Mouse (Mus musculus): Measurements from ENCODE around the gene Rora. TPM values are rescaled to one million over a fixed set of nuclear protein-coding genes. Genes with fewer than 3 reads are reported as not detected.

The Rora gene
- 4.4 and 6.0 TPM in 2 replicates for polyA plus RNA-seq (2014; fragmentation: Nextera tagmentation; extraction: Ambion mirVana)

DNA sequence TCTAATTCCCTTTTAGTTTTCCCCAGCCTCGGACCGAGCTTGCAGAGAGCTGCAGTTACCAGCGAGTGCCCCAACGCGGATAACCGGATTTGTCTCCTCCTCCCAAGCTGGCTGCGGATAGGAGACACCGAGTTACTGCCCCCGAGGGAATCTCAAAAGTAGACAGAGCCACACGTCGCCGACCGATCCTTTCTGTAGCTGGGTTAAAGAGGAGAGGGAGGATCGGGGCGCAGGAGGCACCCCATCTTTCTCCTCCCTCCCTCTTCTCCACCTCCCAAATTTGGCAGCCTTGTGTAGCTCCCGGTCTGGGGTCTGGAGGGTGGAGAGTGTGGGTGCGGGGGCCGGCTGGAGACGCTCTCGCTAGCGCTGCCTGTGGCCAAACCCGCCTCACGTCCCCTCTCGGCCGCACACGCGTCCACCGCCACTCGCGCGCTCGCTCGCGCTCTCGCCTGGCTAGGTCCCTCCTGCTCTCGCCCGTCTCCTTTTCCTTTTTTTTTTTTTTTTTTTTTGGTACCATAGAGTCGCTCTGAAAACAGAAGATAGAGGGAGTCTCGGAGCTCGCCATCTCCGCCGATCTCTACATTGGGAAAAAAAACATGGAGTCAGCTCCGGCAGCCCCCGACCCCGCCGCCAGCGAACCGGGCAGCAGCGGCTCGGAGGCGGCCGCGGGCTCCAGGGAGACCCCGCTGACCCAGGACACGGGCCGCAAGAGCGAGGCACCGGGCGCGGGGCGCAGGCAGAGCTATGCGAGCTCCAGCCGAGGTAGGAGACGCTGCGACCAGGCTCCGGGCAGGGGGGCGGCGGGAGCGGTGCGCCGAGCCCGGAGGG lies at the start of gene Rora:
TSS of gene Rora (plus strand) at position 576 of the 828 bp plus-strand sequence.
- no peaks in the 10 kb centered on the region for H3K36me3 ChIP-seq (ENCODE audit: control insufficient read depth, insufficient read depth, low read length)
- H3K27me3 ChIP-seq (replicated peaks; ENCODE audit: control insufficient read depth, insufficient read depth, low read length) = no peaks in the 10 kb centered on the region
- H3K4me2 ChIP-seq (ENCODE audit: low read length) = peak within 1 kb of the TSS; percentile 78
- H3K4me3 ChIP-seq (ENCODE audit: low read depth, low read length) = peak within 1 kb of the TSS; percentile 76
- under 1% methylated on average over 72 of the region's 72 CpGs for WGBS
- peak; percentile 87 for DNase-seq (ENCODE audit: low spot score)
- no peaks in the 10 kb centered on the region for H3K9me3 ChIP-seq (ENCODE audit: control insufficient read depth, low read length)
- peak within 1 kb of the TSS; percentile 93 for H3K27ac ChIP-seq (ENCODE audit: low read depth)
- ATAC-seq (replicated peaks; ENCODE audit: low FRiP score, low TSS enrichment, low read depth) = peak; percentile 80
- H3K9ac ChIP-seq (ENCODE audit: low read length) = peak within 1 kb of the TSS; percentile 70
- peaks cover 13% of the 10 kb centered on the region; the same call in 1 of the 2 replicates for H3K4me1 ChIP-seq (replicated peaks; ENCODE audit: control insufficient read depth, insufficient read depth, low read length)

DNA sequence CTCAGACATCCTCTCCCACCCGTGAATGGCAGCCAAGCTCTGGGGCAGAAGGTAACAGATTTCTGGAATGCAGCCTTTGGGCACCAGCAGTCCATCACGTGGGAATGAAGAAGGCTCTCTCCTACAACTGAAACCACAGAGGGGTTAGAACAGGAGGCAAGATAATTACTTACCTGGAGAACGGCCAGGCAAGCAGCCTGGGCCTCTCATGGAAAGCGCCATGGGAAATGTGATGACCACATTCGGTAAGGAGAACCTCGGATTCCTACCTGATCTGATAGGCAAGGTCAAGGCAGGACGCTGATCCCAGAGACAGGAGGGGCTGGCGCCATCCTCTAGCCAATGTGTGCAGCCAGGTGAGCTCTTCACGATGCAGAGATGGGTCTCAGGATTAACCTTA lies 39.6 kb upstream of the Rora start:
- H3K9me3 ChIP-seq (ENCODE audit: control insufficient read depth, low read length) = no peaks in the 10 kb centered on the region
- no peak overlapping the region for H3K4me2 ChIP-seq (ENCODE audit: low read length)
- no peak overlapping the region for H3K27ac ChIP-seq (ENCODE audit: low read depth)
- WGBS = 84% methylated on average over 9 of the region's 9 CpGs
- no peaks in the 10 kb centered on the region for H3K36me3 ChIP-seq (ENCODE audit: control insufficient read depth, insufficient read depth, low read length)
- H3K27me3 ChIP-seq (replicated peaks; ENCODE audit: control insufficient read depth, insufficient read depth, low read length) = no peaks in the 10 kb centered on the region
- ATAC-seq (replicated peaks; ENCODE audit: low FRiP score, low TSS enrichment, low read depth) (no peak), DNase-seq (ENCODE audit: low spot score) (no peak)
- no peak overlapping the region for H3K9ac ChIP-seq (ENCODE audit: low read length)
- H3K4me1 ChIP-seq (replicated peaks; ENCODE audit: control insufficient read depth, insufficient read depth, low read length) = no peaks in the 10 kb centered on the region
- H3K4me3 ChIP-seq (ENCODE audit: low read depth, low read length) = no peak overlapping the region

DNA sequence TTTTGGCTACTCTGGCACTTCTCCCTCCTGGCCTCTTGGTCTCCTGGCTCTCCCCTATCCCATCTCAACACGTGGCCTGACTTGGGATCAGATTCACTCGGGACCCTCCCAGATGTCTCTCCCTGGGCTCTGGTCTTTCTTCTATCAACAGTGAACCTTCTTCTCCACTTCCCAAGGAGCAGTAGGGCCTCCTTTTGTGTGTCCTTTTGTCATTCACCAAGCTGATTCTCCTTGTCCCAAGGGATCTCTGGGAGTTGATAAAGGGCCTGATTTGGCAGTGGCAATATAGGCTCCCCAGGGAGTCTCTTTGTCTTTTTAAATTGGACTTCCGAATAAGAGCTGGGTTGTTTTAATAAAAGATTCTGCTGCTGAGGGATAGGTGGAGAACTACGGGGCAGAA lies 36.5 kb upstream of the Rora start:
- Histone ChIP-seq H3K27ac (ENCODE audit: low read depth) (no peak overlapping the region), H3K27me3 (replicated peaks; ENCODE audit: control insufficient read depth, insufficient read depth, low read length) (no peaks in the 10 kb centered on the region), H3K9ac (ENCODE audit: low read length) (no peak overlapping the region), H3K4me1 (replicated peaks; ENCODE audit: control insufficient read depth, insufficient read depth, low read length) (no peaks in the 10 kb centered on the region; the same call in 1 of the 2 replicates), H3K9me3 (ENCODE audit: control insufficient read depth, low read length) (no peaks in the 10 kb centered on the region), H3K36me3 (ENCODE audit: control insufficient read depth, insufficient read depth, low read length) (no peaks in the 10 kb centered on the region), H3K4me2 (ENCODE audit: low read length) (no peak overlapping the region), H3K4me3 (ENCODE audit: low read depth, low read length) (no peak overlapping the region)
- 53% methylated on average over 4 of the region's 4 CpGs for WGBS
- no peak for ATAC-seq (replicated peaks; ENCODE audit: low FRiP score, low TSS enrichment, low read depth)
- no peak for DNase-seq (ENCODE audit: low spot score)

DNA sequence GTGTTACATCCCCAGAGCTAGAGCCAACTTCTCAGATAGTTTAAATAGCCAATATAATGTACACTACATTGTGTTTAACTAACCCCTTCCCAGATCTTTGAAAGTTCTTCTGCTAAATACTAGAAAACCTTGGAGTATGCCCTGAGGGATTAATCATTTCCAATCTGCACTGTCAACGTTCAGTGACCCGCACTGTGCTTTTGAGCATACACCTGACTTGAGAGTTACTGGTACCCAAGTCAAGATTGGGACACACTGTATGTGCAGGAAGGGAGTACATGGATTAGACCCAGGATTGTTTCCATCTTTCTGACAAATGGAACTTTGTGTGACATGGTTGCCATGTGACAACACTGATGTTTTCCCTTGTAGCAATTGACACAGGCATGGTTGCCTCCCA lies 33.5 kb upstream of the Rora start:
- no peak overlapping the region for H3K4me2 ChIP-seq (ENCODE audit: low read length)
- DNase-seq (ENCODE audit: low spot score) (no peak), ATAC-seq (replicated peaks; ENCODE audit: low FRiP score, low TSS enrichment, low read depth) (no peak)
- no peak overlapping the region for H3K9ac ChIP-seq (ENCODE audit: low read length)
- H3K4me3 ChIP-seq (ENCODE audit: low read depth, low read length) = no peak overlapping the region
- no peak overlapping the region for H3K27ac ChIP-seq (ENCODE audit: low read depth)
- H3K4me1 ChIP-seq (replicated peaks; ENCODE audit: control insufficient read depth, insufficient read depth, low read length) = no peaks in the 10 kb centered on the region; the same call in 1 of the 2 replicates
- no peaks in the 10 kb centered on the region for H3K27me3 ChIP-seq (replicated peaks; ENCODE audit: control insufficient read depth, insufficient read depth, low read length)
- WGBS = 71% methylated on average over 2 of the region's 2 CpGs
- H3K9me3 ChIP-seq (ENCODE audit: control insufficient read depth, low read length) = no peaks in the 10 kb centered on the region
- H3K36me3 ChIP-seq (ENCODE audit: control insufficient read depth, insufficient read depth, low read length) = no peaks in the 10 kb centered on the region

DNA sequence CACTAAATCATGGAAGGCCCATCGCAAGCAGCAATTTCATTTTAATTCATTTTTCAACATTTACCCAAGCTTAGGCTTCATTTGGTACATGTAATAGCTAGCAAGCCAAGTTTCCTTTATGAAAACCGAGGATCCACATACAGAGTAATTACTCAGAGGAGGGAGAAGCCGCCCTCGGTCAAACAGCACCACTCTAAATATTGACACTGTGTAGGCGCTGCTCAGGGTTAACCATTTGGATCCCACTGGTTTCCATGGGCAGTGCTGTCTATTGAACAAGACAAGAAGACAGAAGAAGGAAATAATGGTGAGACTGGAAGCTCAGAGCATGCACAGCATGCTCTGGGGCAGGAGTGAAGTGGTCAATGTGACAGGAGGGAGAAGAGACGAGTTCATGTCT lies 33.1 kb upstream of the Rora start:
- ATAC-seq (replicated peaks; ENCODE audit: low FRiP score, low TSS enrichment, low read depth) = no peak
- DNase-seq (ENCODE audit: low spot score) = no peak

DNA sequence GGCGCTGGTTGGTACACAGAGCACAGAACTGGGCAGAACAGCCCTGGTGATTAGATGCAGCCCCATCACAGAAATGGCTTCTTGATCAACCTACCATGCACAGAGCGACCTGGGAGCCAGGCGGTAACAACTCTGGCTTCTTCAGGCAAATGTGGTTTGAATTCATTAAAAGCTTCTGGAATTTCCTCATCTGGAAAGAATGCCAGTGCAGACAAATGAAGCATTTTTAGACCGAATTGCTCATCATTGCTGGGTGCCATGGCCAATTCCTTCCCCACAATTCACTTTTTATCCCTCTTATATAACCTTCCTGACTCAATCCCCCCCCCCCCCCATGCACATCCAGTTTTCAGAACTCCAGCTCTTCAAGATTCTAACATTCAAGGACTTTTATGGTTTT lies 28.6 kb upstream of the Rora start:
- DNase-seq (ENCODE audit: low spot score) (no peak), ATAC-seq (replicated peaks; ENCODE audit: low FRiP score, low TSS enrichment, low read depth) (no peak)
- no peak overlapping the region for H3K27ac ChIP-seq (ENCODE audit: low read depth)
- no peaks in the 10 kb centered on the region; the same call in 1 of the 2 replicates for H3K4me1 ChIP-seq (replicated peaks; ENCODE audit: control insufficient read depth, insufficient read depth, low read length)
- no peak overlapping the region for H3K4me3 ChIP-seq (ENCODE audit: low read depth, low read length)
- H3K36me3 ChIP-seq (ENCODE audit: control insufficient read depth, insufficient read depth, low read length) = no peaks in the 10 kb centered on the region
- H3K9ac ChIP-seq (ENCODE audit: low read length) = no peak overlapping the region
- H3K4me2 ChIP-seq (ENCODE audit: low read length) = no peak overlapping the region
- 74% methylated on average over 4 of the region's 4 CpGs for whole genome bisulfite sequencing
- no peaks in the 10 kb centered on the region for H3K9me3 ChIP-seq (ENCODE audit: control insufficient read depth, low read length)
- H3K27me3 ChIP-seq (replicated peaks; ENCODE audit: control insufficient read depth, insufficient read depth, low read length) = no peaks in the 10 kb centered on the region

More for the DNA sequence above, 33.1 kb upstream of the Rora start:
- H3K27ac ChIP-seq (ENCODE audit: low read depth) = no peak overlapping the region
- H3K4me3 ChIP-seq (ENCODE audit: low read depth, low read length) = no peak overlapping the region
- H3K27me3 ChIP-seq (replicated peaks; ENCODE audit: control insufficient read depth, insufficient read depth, low read length) = no peaks in the 10 kb centered on the region
- H3K36me3 ChIP-seq (ENCODE audit: control insufficient read depth, insufficient read depth, low read length) = no peaks in the 10 kb centered on the region
- H3K4me2 ChIP-seq (ENCODE audit: low read length) = no peak overlapping the region
- H3K9ac ChIP-seq (ENCODE audit: low read length) = no peak overlapping the region
- H3K4me1 ChIP-seq (replicated peaks; ENCODE audit: control insufficient read depth, insufficient read depth, low read length) = no peaks in the 10 kb centered on the region; the same call in 1 of the 2 replicates
- WGBS = 47% methylated on average over 6 of the region's 6 CpGs
- no peaks in the 10 kb centered on the region for H3K9me3 ChIP-seq (ENCODE audit: control insufficient read depth, low read length)

DNA sequence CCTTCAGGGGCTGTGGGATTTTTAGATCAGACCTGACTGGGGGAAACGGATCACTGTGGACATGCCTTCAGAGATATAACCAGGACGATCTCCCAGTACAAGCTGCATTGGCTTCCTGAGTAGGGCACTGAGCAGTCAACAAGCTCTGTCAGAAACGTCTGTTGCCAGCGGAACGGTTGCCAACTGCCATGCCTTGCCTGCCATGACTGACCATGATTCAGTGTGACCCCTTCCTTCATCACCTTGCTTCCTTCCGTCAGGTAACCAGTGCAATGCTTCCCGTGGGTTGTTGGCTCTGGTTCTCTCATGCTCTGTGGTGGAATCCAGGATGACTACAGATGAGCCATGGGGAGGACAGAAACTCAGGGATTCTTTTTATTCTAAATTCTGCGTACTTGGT lies 16.3 kb upstream of the Rora start:
- no peak overlapping the region for H3K4me3 ChIP-seq (ENCODE audit: low read depth, low read length)
- WGBS = 87% methylated on average over 8 of the region's 8 CpGs

DNA sequence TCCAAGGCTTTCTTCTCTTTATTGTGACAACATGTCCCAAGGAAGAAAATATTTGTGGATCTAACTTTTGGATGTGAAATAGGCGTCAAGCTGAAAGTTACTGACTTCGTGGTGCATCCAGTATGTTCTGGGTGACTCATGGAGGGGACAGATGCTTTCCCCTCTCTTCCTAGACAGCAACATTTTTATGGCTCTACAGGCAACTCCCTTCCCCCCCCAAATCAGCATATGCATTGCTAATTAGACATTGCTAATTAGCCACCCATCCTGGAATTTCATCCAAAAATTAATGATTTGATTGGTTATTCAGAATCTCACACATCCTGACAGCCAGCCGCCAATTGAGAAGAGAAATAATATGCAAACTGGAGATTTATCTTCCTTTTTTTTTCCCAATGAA lies 12.5 kb upstream of the Rora start:
- Histone ChIP-seq H3K9ac (ENCODE audit: low read length) (no peak overlapping the region), H3K4me1 (replicated peaks; ENCODE audit: control insufficient read depth, insufficient read depth, low read length) (no peaks in the 10 kb centered on the region), H3K36me3 (ENCODE audit: control insufficient read depth, insufficient read depth, low read length) (no peaks in the 10 kb centered on the region), H3K27ac (ENCODE audit: low read depth) (no peak overlapping the region), H3K9me3 (ENCODE audit: control insufficient read depth, low read length) (no peaks in the 10 kb centered on the region), H3K27me3 (replicated peaks; ENCODE audit: control insufficient read depth, insufficient read depth, low read length) (no peaks in the 10 kb centered on the region), H3K4me3 (ENCODE audit: low read depth, low read length) (no peak overlapping the region), H3K4me2 (ENCODE audit: low read length) (no peak overlapping the region)
- 77% methylated on average over 3 of the region's 3 CpGs for WGBS
- no peak for DNase-seq (ENCODE audit: low spot score)
- no peak for ATAC-seq (replicated peaks; ENCODE audit: low FRiP score, low TSS enrichment, low read depth)

More for the DNA sequence above, 16.3 kb upstream of the Rora start:
- Histone ChIP-seq H3K4me1 (replicated peaks; ENCODE audit: control insufficient read depth, insufficient read depth, low read length) (no peaks in the 10 kb centered on the region), H3K4me2 (ENCODE audit: low read length) (no peak overlapping the region), H3K9ac (ENCODE audit: low read length) (no peak overlapping the region), H3K27me3 (replicated peaks; ENCODE audit: control insufficient read depth, insufficient read depth, low read length) (no peaks in the 10 kb centered on the region), H3K9me3 (ENCODE audit: control insufficient read depth, low read length) (no peaks in the 10 kb centered on the region), H3K36me3 (ENCODE audit: control insufficient read depth, insufficient read depth, low read length) (no peaks in the 10 kb centered on the region), H3K27ac (ENCODE audit: low read depth) (no peak overlapping the region)
- DNase-seq (ENCODE audit: low spot score) (no peak), ATAC-seq (replicated peaks; ENCODE audit: low FRiP score, low TSS enrichment, low read depth) (no peak)

DNA sequence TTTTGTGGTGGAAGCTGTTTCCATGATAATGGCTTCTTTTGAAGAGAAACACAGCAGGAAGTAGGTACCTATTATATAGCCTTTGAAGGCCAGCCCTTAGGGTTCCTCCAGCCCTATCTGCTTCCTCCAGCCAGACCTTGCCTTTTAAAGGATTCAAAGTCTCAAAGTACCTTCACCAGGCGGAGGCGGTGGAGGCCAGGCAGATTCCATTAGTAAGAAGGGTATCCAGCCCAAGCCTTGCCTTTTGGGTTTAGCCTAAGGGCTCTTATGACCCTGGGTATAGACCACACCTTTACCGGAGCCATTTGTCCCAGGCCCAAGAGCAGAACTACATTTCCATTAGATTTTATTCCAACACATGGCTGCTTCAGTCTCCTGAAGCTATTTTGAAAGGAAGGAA lies 5.5 kb upstream of the Rora start:
- no peak overlapping the region for H3K9ac ChIP-seq (ENCODE audit: low read length)
- DNase-seq (ENCODE audit: low spot score) = no peak
- no peaks in the 10 kb centered on the region for H3K4me1 ChIP-seq (replicated peaks; ENCODE audit: control insufficient read depth, insufficient read depth, low read length)
- H3K36me3 ChIP-seq (ENCODE audit: control insufficient read depth, insufficient read depth, low read length) = no peaks in the 10 kb centered on the region
- WGBS = 78% methylated on average over 3 of the region's 3 CpGs
- H3K9me3 ChIP-seq (ENCODE audit: control insufficient read depth, low read length) = no peaks in the 10 kb centered on the region
- no peak overlapping the region for H3K4me2 ChIP-seq (ENCODE audit: low read length)
- no peak overlapping the region for H3K27ac ChIP-seq (ENCODE audit: low read depth)
- no peaks in the 10 kb centered on the region for H3K27me3 ChIP-seq (replicated peaks; ENCODE audit: control insufficient read depth, insufficient read depth, low read length)
- H3K4me3 ChIP-seq (ENCODE audit: low read depth, low read length) = no peak overlapping the region
- ATAC-seq (replicated peaks; ENCODE audit: low FRiP score, low TSS enrichment, low read depth) = no peak

Measured in intestine, embryonic 14.5 days (tissue).